In the genomic region with DNA sequence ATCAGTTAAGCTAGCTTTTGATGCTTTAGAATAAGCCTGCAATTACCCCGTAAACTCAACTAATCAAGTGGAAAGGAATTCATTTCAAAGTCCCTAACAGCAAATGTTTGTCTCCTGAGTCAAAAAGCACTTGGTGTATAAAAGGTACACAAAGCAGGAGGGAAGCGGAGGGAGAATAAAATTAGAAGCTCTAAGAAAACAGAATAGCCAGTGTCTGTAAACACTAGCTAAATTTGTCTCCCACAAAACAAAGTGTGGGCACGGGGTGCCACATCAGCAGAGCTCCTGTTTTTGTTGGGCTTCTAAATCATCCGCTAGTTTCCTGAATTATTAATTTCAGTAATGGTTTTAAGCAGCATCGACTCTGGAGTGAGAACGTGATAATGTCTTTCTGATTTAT, we compare ENCODE assay signal across 9 mouse cellular contexts. TPM values are rescaled to one million over a fixed set of nuclear protein-coding genes. Genes with fewer than 3 reads are reported as not detected.
DNase-seq lines count a peak whose midpoint lies in the region; ATAC-seq and TF ChIP-seq lines count a peak whose summit lies in the region.
"Had no signal": no experiment of that assay in that cellular context is flagged by ENCODE, and none has a peak within 500 bp of the region (broad histone marks: within the 10 kb centered on the region; RNA-seq: fewer than 3 reads in every experiment).

No protein-coding gene starts in this region.

- no peaks in the 10 kb centered on the region for H3K9me3 ChIP-seq in heart, embryonic 12.5 days (replicated peaks)
- H3K9me3 ChIP-seq in E14TG2a.4 (ENCODE audit: low read length): no peaks in the 10 kb centered on the region
- H3K9me3 ChIP-seq in forebrain, embryonic 16.5 days (ENCODE audit: control insufficient read depth, low read length): no peaks in the 10 kb centered on the region
- no peaks in the 10 kb centered on the region for H3K9me3 ChIP-seq in liver, embryonic 16.5 days (replicated peaks; ENCODE audit: control insufficient read depth, low read length)
- H3K9me3 ChIP-seq: G1E had no signal

- 28% methylated on average over 6 of the region's 6 CpGs for WGBS in heart, embryonic 12.5 days
- WGBS in forebrain, embryonic 16.5 days: 7% methylated on average over 6 of the region's 6 CpGs
- WGBS in liver, embryonic 16.5 days (ENCODE audit: insufficient replicate concordance): 32% methylated on average over 6 of the region's 6 CpGs
- 35% methylated on average over 6 of the region's 6 CpGs for WGBS in thymus, adult 2 months

- no peak for DNase-seq in heart, postnatal 25 days (ENCODE audit: low spot score)
- no peak for DNase-seq in thymus, adult 2 months
- DNase-seq in layer of hippocampus, adult 9-10 months (ENCODE audit: low spot score): no peak

- H3K36me3 ChIP-seq in heart, embryonic 12.5 days: no peaks in the 10 kb centered on the region
- H3K36me3 ChIP-seq in E14TG2a.4 (ENCODE audit: insufficient read depth, low read length): no peaks in the 10 kb centered on the region
- no peaks in the 10 kb centered on the region for H3K36me3 ChIP-seq in forebrain, embryonic 16.5 days (ENCODE audit: control insufficient read depth, insufficient read depth)
- no peaks in the 10 kb centered on the region for H3K36me3 ChIP-seq in liver, embryonic 16.5 days (ENCODE audit: control insufficient read depth, insufficient read depth)
- H3K36me3 ChIP-seq in thymus, adult 2 months (ENCODE audit: control insufficient read depth, insufficient read depth, low read length): no peaks in the 10 kb centered on the region
- H3K36me3 ChIP-seq: G1E had no signal

- intact Hi-C loops in heart, postnatal 25 days (cut with DNase I): loop anchor here (2.0 to 5.0 kb wide), 2 partner anchors 52 to 68 kb away; no protein-coding TSS in a partner anchor

- H3K4me1 ChIP-seq in heart, embryonic 12.5 days (replicated peaks): peaks cover 25% of the 10 kb centered on the region
- H3K4me1 ChIP-seq in E14TG2a.4 (replicated peaks; ENCODE audit: low read depth, low read length): peaks cover 49% of the 10 kb centered on the region
- peaks cover 8% of the 10 kb centered on the region for H3K4me1 ChIP-seq in forebrain, embryonic 16.5 days (replicated peaks; ENCODE audit: control insufficient read depth, insufficient read depth, low read length)
- peaks cover 12% of the 10 kb centered on the region for H3K4me1 ChIP-seq in liver, embryonic 16.5 days (ENCODE audit: control insufficient read depth, low read depth, low read length)
- peaks cover 5% of the 10 kb centered on the region for H3K4me1 ChIP-seq in thymus, adult 2 months (replicated peaks; ENCODE audit: control insufficient read depth, insufficient read depth, low read length)

- TF ChIP-seq CTCF in E14TG2a.4 (conservative IDR thresholded peaks at IDR 0.05; ENCODE audit: low read length): no peak
- TF ChIP-seq CTCF in thymus, adult 2 months (IDR thresholded peaks at IDR 0.05; ENCODE audit: borderline replicate concordance, control insufficient read depth, extremely low read depth, insufficient read depth, low read length, poor library complexity): no peak

- no peak for ATAC-seq in heart, embryonic 12.5 days (ENCODE audit: insufficient number of reproducible peaks, low FRiP score)
- no peak for ATAC-seq in forebrain, embryonic 16.5 days
- no peak for ATAC-seq in liver, embryonic 16.5 days (ENCODE audit: low read depth)
- ATAC-seq in monocyte, adult 5-6 weeks (replicated peaks; ENCODE audit: insufficient number of reproducible peaks, low FRiP score, low TSS enrichment, poor library complexity, severe bottlenecking): no peak

- peak overlapping the region; percentile 77 for H3K4me2 ChIP-seq in heart, embryonic 12.5 days
- H3K4me2 ChIP-seq in forebrain, embryonic 16.5 days (ENCODE audit: low read length): peak overlapping the region; percentile 94
- peak overlapping the region; percentile 90 for H3K4me2 ChIP-seq in liver, embryonic 16.5 days (ENCODE audit: low read depth, low read length)

- peak overlapping the region; percentile 97 for H3K27ac ChIP-seq in heart, embryonic 12.5 days (ENCODE audit: poor library complexity, severe bottlenecking)
- no peak overlapping the region for H3K27ac ChIP-seq in forebrain, embryonic 16.5 days (ENCODE audit: low read length)
- H3K27ac ChIP-seq in liver, embryonic 16.5 days (ENCODE audit: low read length): no peak overlapping the region
- no peak overlapping the region; the same call in 1 of the 2 replicates for H3K27ac ChIP-seq in thymus, adult 2 months (ENCODE audit: control insufficient read depth, insufficient read depth, low read length)

- H3K9ac ChIP-seq in heart, embryonic 12.5 days: peak overlapping the region; percentile 96
- no peak overlapping the region for H3K9ac ChIP-seq in forebrain, embryonic 16.5 days (replicated peaks; ENCODE audit: low read depth, low read length)
- peak overlapping the region; percentile 92 for H3K9ac ChIP-seq in liver, embryonic 16.5 days (ENCODE audit: low read depth, low read length)

- peak overlapping the region; percentile 95 for H3K4me3 ChIP-seq in heart, embryonic 12.5 days
- peak overlapping the region; percentile 90 for H3K4me3 ChIP-seq in E14TG2a.4 (replicated peaks; ENCODE audit: low read length)
- H3K4me3 ChIP-seq in forebrain, embryonic 16.5 days (replicated peaks; ENCODE audit: low read length): peak overlapping the region; percentile 91
- peak overlapping the region; percentile 95 for H3K4me3 ChIP-seq in liver, embryonic 16.5 days (ENCODE audit: low read depth, low read length)
- no peak overlapping the region for H3K4me3 ChIP-seq in thymus, adult 2 months (ENCODE audit: control insufficient read depth, insufficient read depth, low read length)

- no peak for TF ChIP-seq POLR2A in thymus, adult 2 months (IDR thresholded peaks at IDR 0.05; ENCODE audit: control insufficient read depth, extremely low read depth, insufficient read depth, low read length, poor library complexity)

- no peaks in the 10 kb centered on the region for H3K27me3 ChIP-seq in heart, embryonic 12.5 days (replicated peaks)
- H3K27me3 ChIP-seq in E14TG2a.4 (ENCODE audit: insufficient read depth, low read length): no peaks in the 10 kb centered on the region
- H3K27me3 ChIP-seq in forebrain, embryonic 16.5 days (replicated peaks; ENCODE audit: control insufficient read depth, insufficient read depth, low read length): no peaks in the 10 kb centered on the region
- H3K27me3 ChIP-seq in liver, embryonic 16.5 days (ENCODE audit: control insufficient read depth, insufficient read depth, low read depth, low read length): no peaks in the 10 kb centered on the region
- no peaks in the 10 kb centered on the region for H3K27me3 ChIP-seq in thymus, adult 2 months (ENCODE audit: control insufficient read depth, insufficient read depth, low read length)

RNA-seq across cellular contexts. Expression of gene Cd2ap, which starts 1.4 kb away (rescaled TPM):
- 20.2 and 21.8 TPM in 2 replicates for polyA plus RNA-seq in heart, embryonic 12.5 days (2016; fragmentation: Nextera tagmentation; extraction: Ambion mirVana)
- 10 to 100 TPM; 21.4 to 22.4 TPM for total RNA-seq in heart, postnatal 25 days (2021)
- polyA plus RNA-seq in forebrain, embryonic 16.5 days (2015; fragmentation: Nextera tagmentation; extraction: Ambion mirVana): 7.2 and 7.4 TPM in 2 replicates
- polyA plus RNA-seq in liver, embryonic 16.5 days (2015; fragmentation: Nextera tagmentation; extraction: Ambion mirVana): 7.4 and 8.1 TPM in 2 replicates
- polyA plus RNA-seq in thymus, adult 2 months (2012; rRNA removed): 11.2 and 14.4 TPM in 2 replicates
- total RNA-seq in monocyte, adult 5-6 weeks (2017): 73.3 to 78.5 TPM (median 78.4 TPM) in 3 replicates
